Mouse (Mus musculus): ENCODE data around the gene Vcl.

GRCm38 (mm10) chr14:21053151-21053550 lies 124.0 kb downstream of the Vcl start:
- TF ChIP-seq CTCF (IDR thresholded peaks at IDR 0.05; ENCODE audit: low read depth, low read length) (no peak), POLR2A (IDR thresholded peaks at IDR 0.05; ENCODE audit: extremely low read depth, insufficient read depth, low read length) (no peak)
